Mouse (Mus musculus) forebrain, embryonic 11.5 days (tissue): ENCODE results near the gene Trnp1. TPM values are rescaled to one million over a fixed set of nuclear protein-coding genes. Genes with fewer than 3 reads are reported as not detected.

Experiments
- ATAC-seq: fragments of 200-750 bp; cut with Nextera tagmentation; replicated peaks from 2 replicates; pipeline ENCODE4 v1.8.0; 2017; ENCODE audit warnings: moderate TSS enrichment; ENCODE audit not compliant: low FRiP score
- DNase-seq: peaks from one replicate; pipeline ENCODE4 v3.0.0-alpha.2; 2017; ENCODE audit warnings: low spot score
- H3K27ac ChIP-seq: fragments of 300-500 bp; sonication (generic); 2 replicates; pipeline ENCODE4 v1.5.1; 2014; ENCODE audit warnings: low read depth, low read length
- H3K27me3 ChIP-seq: fragments of 300-500 bp; sonication (generic); 2 replicates; pipeline ENCODE4 v1.6.1; 2014; ENCODE audit warnings: mild to moderate bottlenecking, low read length, mixed read lengths; ENCODE audit not compliant: control insufficient read depth, insufficient read depth
- H3K36me3 ChIP-seq: fragments of 300-500 bp; sonication (generic); 2 replicates; pipeline ENCODE4 v1.6.1; 2014; ENCODE audit warnings: mild to moderate bottlenecking, low read length, moderate library complexity, mixed read lengths; ENCODE audit not compliant: control insufficient read depth, insufficient read depth
- H3K4me1 ChIP-seq: fragments of 300-500 bp; sonication (generic); replicated peaks from 2 replicates; pipeline ENCODE4 v1.6.1; 2014; ENCODE audit warnings: low read length, mixed read lengths; ENCODE audit not compliant: control insufficient read depth, insufficient read depth
- H3K4me2 ChIP-seq: fragments of 300-500 bp; sonication (generic); 2 replicates; pipeline ENCODE4 v1.6.1; 2014; ENCODE audit warnings: low read depth, mild to moderate bottlenecking, low read length, moderate library complexity, mixed read lengths; ENCODE audit not compliant: severe bottlenecking
- H3K4me3 ChIP-seq: fragments of 300-500 bp; sonication (generic); 2 replicates; pipeline ENCODE4 v1.5.1; 2014; ENCODE audit warnings: low read depth, low read length
- H3K9ac ChIP-seq: fragments of 300-500 bp; sonication (generic); 2 replicates; pipeline ENCODE4 v1.6.1; 2014; ENCODE audit warnings: low read length
- H3K9me3 ChIP-seq: fragments of 300-500 bp; sonication (generic); 2 replicates; pipeline ENCODE4 v1.6.1; 2016; ENCODE audit warnings: low read length, mixed read lengths; ENCODE audit not compliant: control insufficient read depth
- WGBS: fragments of 180-500 bp; shearing (Covaris S2); extraction: QIAGEN DNeasy Blood & Tissue Kit; methylation state at CpG from one replicate; pipeline ENCODE4 v1.1.7; 2014; 5-methylcytosine and 5-hydroxymethylcytosine counted together
- polyA plus RNA-seq: library from polyadenylated mRNA; unstranded; fragments of >200 nt; fragmentation: Nextera tagmentation; extraction: Ambion mirVana; gene quantifications from 2 replicates; pipeline ENCODE4 v1.2.1, GENCODE M21; 2014

Trnp1 gene
- polyA plus RNA-seq, 1 experiment from 2014 or later = 1.8 TPM

GRCm38 (mm10) chr4:133489489-133490245 lies 8.7 kb downstream of the Trnp1 start:
- no peak overlapping the region for H3K4me3 ChIP-seq
- no peaks in the 10 kb centered on the region for H3K36me3 ChIP-seq
- H3K4me1 ChIP-seq = peaks cover 3% of the 10 kb centered on the region; the same call in 1 of the 2 replicates
- DNase-seq (no peak), ATAC-seq (no peak)
- 70% methylated on average over 4 of the region's 4 CpGs for WGBS
- no peaks in the 10 kb centered on the region for H3K9me3 ChIP-seq
- peaks cover under 1% of the 10 kb centered on the region for H3K27me3 ChIP-seq
- no peak overlapping the region for H3K27ac ChIP-seq
- no peak overlapping the region for H3K4me2 ChIP-seq
- H3K9ac ChIP-seq = no peak overlapping the region

- H3K27ac ChIP-seq = no peak overlapping the region
- H3K27me3 ChIP-seq = no peaks in the 10 kb centered on the region
- ATAC-seq (no peak), DNase-seq (no peak)
- H3K4me1 ChIP-seq = peaks cover 5% of the 10 kb centered on the region; the same call in 1 of the 2 replicates
- no peaks in the 10 kb centered on the region for H3K9me3 ChIP-seq
- no peak overlapping the region for H3K4me2 ChIP-seq
- 88% methylated on average over 20 of the region's 20 CpGs for WGBS
- H3K4me3 ChIP-seq = no peak overlapping the region
- H3K36me3 ChIP-seq = no peaks in the 10 kb centered on the region
- no peak overlapping the region for H3K9ac ChIP-seq
These were observed 9.5 kb downstream of the Trnp1 start for GRCm38 (mm10) chr4:133488619-133489392.

GRCm38 (mm10) chr4:133486673-133487357 lies 11.5 kb downstream of the Trnp1 start:
- no peaks in the 10 kb centered on the region for H3K36me3 ChIP-seq
- no peak overlapping the region for H3K9ac ChIP-seq
- no peaks in the 10 kb centered on the region for H3K27me3 ChIP-seq
- no peak overlapping the region for H3K4me2 ChIP-seq
- no peaks in the 10 kb centered on the region for H3K9me3 ChIP-seq
- peaks cover 5% of the 10 kb centered on the region; the same call in 1 of the 2 replicates for H3K4me1 ChIP-seq
- no peak for DNase-seq
- H3K27ac ChIP-seq = no peak overlapping the region
- 94% methylated on average over 26 of the region's 26 CpGs for WGBS
- no peak for ATAC-seq
- no peak overlapping the region for H3K4me3 ChIP-seq

DNA sequence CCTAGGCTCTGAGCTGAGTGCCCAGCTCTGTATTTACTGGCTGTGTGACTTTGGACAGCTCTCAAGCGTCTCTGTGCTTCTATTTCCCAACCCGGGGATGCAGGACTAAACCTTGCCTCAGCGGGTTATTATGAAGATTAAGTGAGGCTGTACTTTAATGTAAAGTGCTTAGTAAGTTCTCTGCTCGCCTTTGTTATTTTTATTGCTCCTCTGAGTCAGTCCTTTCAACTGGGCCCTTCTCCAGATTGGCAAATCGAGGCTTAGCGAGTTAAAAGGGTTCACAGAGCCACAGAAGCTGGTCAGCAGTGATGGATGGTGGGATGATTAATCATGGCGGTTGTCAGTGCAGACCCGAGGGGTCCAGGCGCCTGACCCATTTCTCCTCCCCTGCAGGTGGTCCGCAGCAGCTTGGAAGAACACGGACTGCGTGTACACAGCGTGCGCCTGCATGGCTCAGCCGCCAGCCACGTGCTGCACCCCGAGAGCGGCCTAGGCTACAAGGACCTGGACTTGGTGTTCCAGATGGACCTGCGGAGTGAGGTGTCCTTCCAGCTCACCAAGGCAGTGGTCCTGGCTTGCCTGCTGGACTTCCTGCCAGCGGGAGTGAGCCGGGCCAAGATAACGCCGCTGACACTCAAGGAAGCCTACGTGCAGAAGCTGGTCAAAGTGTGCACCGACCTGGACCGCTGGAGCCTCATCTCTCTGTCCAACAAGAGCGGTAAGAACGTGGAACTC lies 12.5 kb downstream of the Trnp1 start:
- no peak for ATAC-seq
- H3K4me2 ChIP-seq = no peak overlapping the region
- H3K9ac ChIP-seq = no peak overlapping the region
- H3K27ac ChIP-seq = no peak overlapping the region
- 92% methylated on average over 28 of the region's 28 CpGs for WGBS
- no peaks in the 10 kb centered on the region for H3K36me3 ChIP-seq
- no peaks in the 10 kb centered on the region for H3K9me3 ChIP-seq
- no peak for DNase-seq
- peaks cover 5% of the 10 kb centered on the region for H3K27me3 ChIP-seq
- peaks cover 5% of the 10 kb centered on the region; the same call in 1 of the 2 replicates for H3K4me1 ChIP-seq
- H3K4me3 ChIP-seq = no peak overlapping the region

DNA sequence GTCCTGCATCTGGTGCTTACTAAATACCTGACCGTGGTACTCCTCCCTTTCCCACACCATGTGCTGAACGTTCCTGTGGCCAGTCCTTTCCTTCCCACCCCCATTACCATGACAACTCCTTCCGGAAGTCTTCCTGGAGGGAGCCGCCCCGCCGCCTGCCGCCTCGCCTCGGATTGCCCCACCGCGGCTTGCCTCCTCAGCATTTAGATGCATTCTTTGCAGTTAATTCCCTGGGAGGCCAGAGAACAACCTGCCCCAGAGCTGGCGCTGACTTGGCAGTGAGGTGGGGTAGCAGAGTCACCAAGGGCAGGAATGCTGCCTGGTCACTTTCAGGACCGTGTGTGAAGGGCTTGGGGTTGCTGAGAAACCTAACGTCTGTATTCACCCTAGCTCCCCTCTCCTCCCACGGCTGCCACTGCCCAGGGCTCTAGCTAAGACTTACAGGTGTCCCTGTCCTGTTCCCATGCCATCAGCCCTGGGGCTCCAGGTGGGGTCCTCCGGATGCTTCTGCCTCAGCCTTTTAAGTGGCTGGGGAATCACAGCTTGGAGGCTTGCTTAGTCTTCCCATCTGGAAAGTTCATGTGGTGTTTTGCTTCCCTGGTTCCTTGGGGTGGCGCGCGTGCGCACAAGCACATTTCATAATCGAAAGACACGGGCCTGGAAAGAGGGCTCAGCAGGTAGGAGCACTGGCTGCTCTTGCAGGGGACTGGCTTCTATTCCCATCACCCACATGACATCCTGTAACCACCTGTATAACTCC lies 13.9 kb downstream of the Trnp1 start:
- Histone ChIP-seq H3K4me3 (no peak overlapping the region), H3K9ac (0 out of 2 replicates have a peak overlapping the region, but pooled peaks have one; percentile 20), H3K4me2 (0 out of 2 replicates have a peak overlapping the region, but pooled peaks have one; percentile 31), H3K27me3 (peaks cover 13% of the 10 kb centered on the region), H3K9me3 (no peaks in the 10 kb centered on the region), H3K36me3 (no peaks in the 10 kb centered on the region), H3K27ac (no peak overlapping the region), H3K4me1 (peaks cover 10% of the 10 kb centered on the region; the same call in 1 of the 2 replicates)
- ATAC-seq = no peak
- DNase-seq = no peak
- WGBS = 11% methylated on average over 22 of the region's 22 CpGs

DNA sequence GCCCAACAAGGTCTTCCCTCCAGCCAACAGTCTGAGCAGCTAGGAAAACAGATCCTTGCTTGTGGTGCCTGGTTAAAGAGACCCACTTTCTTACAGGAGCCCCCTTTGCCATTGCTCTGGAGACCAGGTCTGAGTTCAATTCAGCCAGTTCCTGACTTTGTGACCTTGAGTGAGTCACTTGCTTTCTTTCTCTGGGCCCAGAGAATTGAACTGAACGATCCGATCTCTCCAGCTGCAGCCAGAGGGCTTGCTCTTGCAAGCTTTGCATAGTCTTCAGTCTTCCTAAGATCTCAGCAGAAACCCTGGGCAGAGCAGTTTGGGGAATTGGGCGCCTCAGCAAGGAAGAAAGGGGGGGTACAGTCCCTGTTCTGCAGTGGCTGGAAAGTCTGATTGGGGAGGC lies 15.9 kb downstream of the Trnp1 start:
- no peaks in the 10 kb centered on the region for H3K36me3 ChIP-seq
- no peak overlapping the region for H3K4me3 ChIP-seq
- H3K9me3 ChIP-seq = no peaks in the 10 kb centered on the region
- no peak overlapping the region for H3K27ac ChIP-seq
- H3K27me3 ChIP-seq = peaks cover 13% of the 10 kb centered on the region
- WGBS = 86% methylated on average over 3 of the region's 3 CpGs
- DNase-seq = no peak
- no peak overlapping the region for H3K4me2 ChIP-seq
- no peak overlapping the region for H3K9ac ChIP-seq
- H3K4me1 ChIP-seq = peaks cover 9% of the 10 kb centered on the region; the same call in 1 of the 2 replicates
- ATAC-seq = no peak

- H3K27ac ChIP-seq = no peak overlapping the region
- 46% methylated on average over 4 of the region's 4 CpGs for WGBS
- no peak overlapping the region for H3K4me3 ChIP-seq
- no peak overlapping the region for H3K9ac ChIP-seq
- no peak for ATAC-seq
- peaks cover 13% of the 10 kb centered on the region for H3K27me3 ChIP-seq
- H3K36me3 ChIP-seq = no peaks in the 10 kb centered on the region
- no peak for DNase-seq
- peaks cover 9% of the 10 kb centered on the region; the same call in 1 of the 2 replicates for H3K4me1 ChIP-seq
- H3K9me3 ChIP-seq = no peaks in the 10 kb centered on the region
- H3K4me2 ChIP-seq = no peak overlapping the region
These were observed 16.9 kb downstream of the Trnp1 start for GRCm38 (mm10) chr4:133481488-133481887.
